Mouse (Mus musculus) bone marrow, adult 2 months (tissue): ENCODE data around the gene Tmem42.

ENCODE experiments used
- CTCF ChIP-seq: fragments of 200-500 bp; IDR thresholded peaks from 2 replicates; pipeline ENCODE4 v1.5.1; 2011; ENCODE audit warnings: low read length, control low read depth; ENCODE audit not compliant: control insufficient read depth, insufficient read depth
- POLR2A ChIP-seq: fragments of 200-500 bp; IDR thresholded peaks from 2 replicates; pipeline ENCODE4 v1.6.1; 2011; ENCODE audit warnings: low read depth, mild to moderate bottlenecking, control low read depth, low read length, borderline replicate concordance; ENCODE audit not compliant: control insufficient read depth

GRCm38 (mm10) chr9:122999193-122999586 lies 21.9 kb upstream of the Tmem42 start:
- TF ChIP-seq POLR2A (no peak), CTCF (no peak)
